Mouse (Mus musculus): Measurements from ENCODE around the gene Skap1. TPM values are rescaled to one million over a fixed set of nuclear protein-coding genes. Genes with fewer than 3 reads are reported as not detected.

Skap1 gene
- polyA plus RNA-seq, 1 experiment from 2014 or later, result 1.1 TPM

- Histone ChIP-seq H3K4me3 (replicated peaks) (no peak overlapping the region), H3K27me3 (replicated peaks) (no peaks in the 10 kb centered on the region), H3K9me3 (no peaks in the 10 kb centered on the region), H3K9ac (no peak overlapping the region), H3K4me1 (peaks cover 9% of the 10 kb centered on the region; the same call in 1 of the 2 replicates), H3K36me3 (no peaks in the 10 kb centered on the region), H3K4me2 (no peak overlapping the region), H3K27ac (no peak overlapping the region)
- ATAC-seq (ENCODE audit: insufficient read depth, low FRiP score, low read depth), result no peak
- 89% methylated on average over 4 of the region's 4 CpGs for WGBS
Measured at GRCm38 (mm10) chr11:96679026-96679425, 214.6 kb downstream of the Skap1 start.

DNA sequence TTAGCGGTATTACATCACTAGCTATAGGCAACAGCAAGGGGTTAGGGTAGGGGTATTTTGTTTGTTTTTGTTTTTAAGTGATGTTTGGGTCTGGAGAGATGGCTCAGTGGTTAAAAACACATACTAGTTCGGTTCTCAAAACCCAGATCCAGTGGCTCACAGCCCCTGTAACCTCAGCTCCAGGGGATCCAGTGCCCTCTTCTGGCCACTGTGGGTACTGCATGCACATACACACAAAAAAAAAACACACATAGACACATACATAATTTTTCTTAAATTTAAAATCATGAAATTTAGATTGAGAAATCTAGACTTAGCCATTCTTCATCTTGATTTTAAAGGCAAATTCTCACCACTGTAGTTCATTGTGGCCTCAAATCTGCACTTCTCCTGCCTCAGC, 221.0 kb downstream of the Skap1 start:
- H3K4me2 ChIP-seq, result no peak overlapping the region
- no peak overlapping the region for H3K27ac ChIP-seq
- no peak for ATAC-seq (ENCODE audit: insufficient read depth, low FRiP score, low read depth)
- no peaks in the 10 kb centered on the region for H3K9me3 ChIP-seq
- no peak overlapping the region for H3K9ac ChIP-seq
- no peaks in the 10 kb centered on the region for H3K27me3 ChIP-seq (replicated peaks)
- H3K36me3 ChIP-seq, result no peaks in the 10 kb centered on the region
- no peak overlapping the region for H3K4me3 ChIP-seq (replicated peaks)
- H3K4me1 ChIP-seq, result no peaks in the 10 kb centered on the region
- 83% methylated on average over 2 of the region's 2 CpGs for WGBS

- Histone ChIP-seq H3K27ac (no peak overlapping the region), H3K9ac (no peak overlapping the region), H3K4me2 (no peak overlapping the region), H3K9me3 (no peaks in the 10 kb centered on the region), H3K4me1 (no peaks in the 10 kb centered on the region), H3K4me3 (replicated peaks) (no peak overlapping the region), H3K36me3 (no peaks in the 10 kb centered on the region), H3K27me3 (replicated peaks) (no peaks in the 10 kb centered on the region)
- 39% methylated on average over 16 of the region's 16 CpGs for WGBS
- no peak for ATAC-seq (ENCODE audit: insufficient read depth, low FRiP score, low read depth)
Measured at GRCm38 (mm10) chr11:96686713-96687280, 222.4 kb downstream of the Skap1 start.

GRCm38 (mm10) chr11:96692250-96692649, 227.9 kb downstream of the Skap1 start:
- no peak for ATAC-seq (ENCODE audit: insufficient read depth, low FRiP score, low read depth)
- no peak overlapping the region for H3K4me2 ChIP-seq
- H3K27ac ChIP-seq, result no peak overlapping the region
- no peaks in the 10 kb centered on the region for H3K27me3 ChIP-seq (replicated peaks)
- H3K9me3 ChIP-seq, result no peaks in the 10 kb centered on the region
- no peak overlapping the region for H3K9ac ChIP-seq
- no peaks in the 10 kb centered on the region for H3K36me3 ChIP-seq
- WGBS, result 76% methylated on average over 5 of the region's 5 CpGs
- no peak overlapping the region for H3K4me3 ChIP-seq (replicated peaks)
- no peaks in the 10 kb centered on the region for H3K4me1 ChIP-seq

- no peaks in the 10 kb centered on the region for H3K4me1 ChIP-seq
- no peaks in the 10 kb centered on the region for H3K36me3 ChIP-seq
- H3K4me2 ChIP-seq, result no peak overlapping the region
- H3K27ac ChIP-seq, result no peak overlapping the region
- H3K9me3 ChIP-seq, result no peaks in the 10 kb centered on the region
- no peak overlapping the region for H3K9ac ChIP-seq
- ATAC-seq (ENCODE audit: insufficient read depth, low FRiP score, low read depth), result no peak
- WGBS, result 95% methylated on average over 11 of the region's 11 CpGs
- H3K4me3 ChIP-seq (replicated peaks), result no peak overlapping the region
- H3K27me3 ChIP-seq (replicated peaks), result no peaks in the 10 kb centered on the region
Measured at GRCm38 (mm10) chr11:96693360-96693759, 229.0 kb downstream of the Skap1 start.

DNA sequence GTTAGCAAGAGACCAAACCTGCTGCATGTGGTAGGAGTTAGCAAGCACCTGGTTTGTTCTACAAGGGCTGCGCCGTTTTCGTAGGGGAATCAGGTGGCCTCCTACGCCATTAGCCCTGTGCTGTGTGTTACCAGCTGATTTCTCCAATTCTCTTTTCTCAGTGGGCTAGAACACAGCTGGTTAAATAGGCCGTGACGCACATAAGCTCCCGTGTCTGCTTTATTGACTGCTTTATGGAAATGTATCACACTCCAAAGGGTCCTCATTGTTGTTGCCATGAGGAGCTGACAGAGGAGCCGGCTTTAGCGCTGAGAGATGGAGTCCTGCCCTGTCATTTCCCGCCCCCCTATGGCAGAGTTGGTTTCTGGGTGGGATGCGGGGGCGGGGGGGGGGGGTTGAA, 230.4 kb downstream of the Skap1 start:
- 73% methylated on average over 12 of the region's 12 CpGs for WGBS
- no peak for ATAC-seq (ENCODE audit: insufficient read depth, low FRiP score, low read depth)
- Histone ChIP-seq H3K9ac (no peak overlapping the region), H3K4me1 (no peaks in the 10 kb centered on the region), H3K9me3 (no peaks in the 10 kb centered on the region), H3K4me2 (no peak overlapping the region), H3K27me3 (replicated peaks) (no peaks in the 10 kb centered on the region), H3K27ac (no peak overlapping the region), H3K36me3 (no peaks in the 10 kb centered on the region), H3K4me3 (replicated peaks) (no peak overlapping the region)

- Histone ChIP-seq H3K27ac (no peak overlapping the region), H3K4me1 (no peaks in the 10 kb centered on the region), H3K36me3 (no peaks in the 10 kb centered on the region), H3K9ac (no peak overlapping the region), H3K9me3 (no peaks in the 10 kb centered on the region), H3K4me2 (no peak overlapping the region), H3K4me3 (replicated peaks) (no peak overlapping the region), H3K27me3 (replicated peaks) (no peaks in the 10 kb centered on the region)
- no peak for ATAC-seq (ENCODE audit: insufficient read depth, low FRiP score, low read depth)
- WGBS, result 78% methylated on average over 15 of the region's 15 CpGs
Measured at GRCm38 (mm10) chr11:96696168-96696727, 231.9 kb downstream of the Skap1 start.

DNA sequence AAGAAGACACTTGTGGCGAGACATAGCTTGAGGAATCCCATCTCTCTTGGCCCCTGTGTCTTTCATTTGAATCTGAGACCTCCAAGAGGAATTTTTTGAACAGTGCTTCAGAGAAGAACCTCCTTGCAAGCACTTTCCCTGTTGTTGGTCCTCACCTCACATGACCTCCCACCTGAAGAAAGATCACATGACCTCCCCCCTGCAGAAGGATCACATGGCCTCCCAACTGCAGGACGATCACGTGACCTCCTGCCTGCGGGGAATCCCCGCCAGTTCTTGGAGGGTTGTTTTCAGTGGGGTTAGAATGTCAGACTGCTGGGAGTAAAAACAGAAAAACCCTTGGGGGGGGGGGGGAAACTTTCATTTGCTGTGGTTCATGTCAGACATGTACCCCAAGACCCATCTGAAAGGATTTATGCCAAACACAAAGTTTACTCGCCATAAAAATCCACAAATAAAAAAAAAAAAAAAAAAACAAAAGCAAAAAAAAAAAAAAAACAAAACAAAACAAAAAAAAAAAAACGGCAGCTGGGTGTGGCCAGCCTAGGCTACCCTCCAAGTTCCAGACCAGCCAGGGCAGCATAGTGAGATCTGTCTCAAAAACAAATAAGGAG, 232.6 kb downstream of the Skap1 start:
- no peak overlapping the region for H3K9ac ChIP-seq
- H3K27me3 ChIP-seq (replicated peaks), result no peaks in the 10 kb centered on the region
- no peak overlapping the region for H3K4me2 ChIP-seq
- H3K36me3 ChIP-seq, result no peaks in the 10 kb centered on the region
- H3K4me1 ChIP-seq, result no peaks in the 10 kb centered on the region
- ATAC-seq (ENCODE audit: insufficient read depth, low FRiP score, low read depth), result no peak
- H3K27ac ChIP-seq, result no peak overlapping the region
- no peaks in the 10 kb centered on the region for H3K9me3 ChIP-seq
- 30% methylated on average over 7 of the region's 7 CpGs for WGBS
- H3K4me3 ChIP-seq (replicated peaks), result no peak overlapping the region

DNA sequence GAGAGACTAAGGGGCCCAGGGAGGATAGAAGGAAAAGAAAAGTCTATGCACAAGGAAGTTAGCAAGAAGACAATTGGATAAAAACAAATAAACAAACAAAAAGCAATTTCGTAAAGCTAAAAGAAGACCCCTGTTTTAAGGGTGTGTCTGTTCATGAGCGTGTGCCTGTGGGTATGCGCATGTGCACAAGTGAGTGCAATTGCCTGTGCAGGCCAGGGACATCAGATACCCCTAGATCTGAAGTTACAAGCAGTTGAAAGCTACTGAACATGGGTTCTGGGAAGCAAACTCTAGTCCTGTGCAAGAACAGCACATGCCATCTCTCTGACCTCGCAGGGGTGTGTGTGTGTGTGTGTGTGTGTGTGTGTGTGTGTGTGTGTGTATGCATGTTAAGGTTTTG, 233.1 kb downstream of the Skap1 start:
- H3K4me2 ChIP-seq, result no peak overlapping the region
- no peak for ATAC-seq (ENCODE audit: insufficient read depth, low FRiP score, low read depth)
- no peaks in the 10 kb centered on the region for H3K27me3 ChIP-seq (replicated peaks)
- WGBS, result 72% methylated on average over 4 of the region's 4 CpGs
- no peak overlapping the region for H3K4me3 ChIP-seq (replicated peaks)
- no peaks in the 10 kb centered on the region for H3K36me3 ChIP-seq
- no peak overlapping the region for H3K9ac ChIP-seq
- H3K27ac ChIP-seq, result no peak overlapping the region
- H3K4me1 ChIP-seq, result no peaks in the 10 kb centered on the region
- no peaks in the 10 kb centered on the region for H3K9me3 ChIP-seq

DNA sequence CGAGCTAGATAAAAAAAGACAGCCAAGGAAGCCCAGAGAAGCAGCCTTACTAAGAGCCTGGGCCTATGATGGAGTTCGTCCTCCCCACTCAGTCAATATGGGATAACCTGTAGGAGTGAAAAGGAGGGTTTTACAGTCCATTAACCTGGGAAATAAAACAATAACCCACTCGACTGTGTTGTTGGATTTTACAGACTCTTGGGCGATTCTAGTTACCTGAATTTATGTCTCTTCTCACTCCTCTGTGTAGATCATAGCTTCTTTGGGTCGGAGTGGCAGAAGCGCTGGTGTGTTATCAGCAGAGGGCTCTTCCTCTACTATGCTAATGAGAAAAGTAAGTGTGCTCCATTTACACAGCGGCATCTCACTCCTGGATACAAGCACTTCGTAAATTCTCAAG, 239.4 kb downstream of the Skap1 start:
- H3K9me3 ChIP-seq, result no peaks in the 10 kb centered on the region
- ATAC-seq (ENCODE audit: insufficient read depth, low FRiP score, low read depth), result no peak
- no peak overlapping the region for H3K9ac ChIP-seq
- no peak overlapping the region for H3K27ac ChIP-seq
- no peaks in the 10 kb centered on the region for H3K4me1 ChIP-seq
- 77% methylated on average over 8 of the region's 8 CpGs for WGBS
- H3K4me2 ChIP-seq, result no peak overlapping the region
- H3K4me3 ChIP-seq (replicated peaks), result no peak overlapping the region
- H3K27me3 ChIP-seq (replicated peaks), result no peaks in the 10 kb centered on the region
- H3K36me3 ChIP-seq, result no peaks in the 10 kb centered on the region

DNA sequence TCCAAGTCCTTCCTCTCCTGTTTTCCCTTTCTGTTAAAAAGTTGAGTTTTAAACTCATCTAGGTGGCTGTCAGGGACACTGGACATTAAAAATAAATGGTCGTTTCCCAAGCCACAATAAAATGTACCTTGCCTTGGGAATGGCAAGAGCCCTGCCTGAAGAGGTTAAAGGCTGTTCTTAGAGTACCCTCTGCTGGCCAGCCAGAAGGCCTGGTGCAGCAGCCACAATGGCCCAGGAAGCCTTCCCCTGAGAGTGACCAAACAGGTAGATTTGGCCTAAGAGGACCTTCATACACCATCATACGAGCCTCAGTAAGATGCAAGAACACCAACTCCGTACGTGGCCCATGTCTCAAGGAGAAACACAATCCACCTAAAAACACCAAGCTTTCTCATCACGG, 246.9 kb downstream of the Skap1 start:
- H3K4me2 ChIP-seq, result no peak overlapping the region
- H3K4me1 ChIP-seq, result no peaks in the 10 kb centered on the region
- H3K4me3 ChIP-seq (replicated peaks), result no peak overlapping the region
- H3K9me3 ChIP-seq, result no peaks in the 10 kb centered on the region
- ATAC-seq (ENCODE audit: insufficient read depth, low FRiP score, low read depth), result no peak
- no peaks in the 10 kb centered on the region for H3K36me3 ChIP-seq
- no peak overlapping the region for H3K9ac ChIP-seq
- WGBS, result 72% methylated on average over 5 of the region's 5 CpGs
- no peak overlapping the region for H3K27ac ChIP-seq
- H3K27me3 ChIP-seq (replicated peaks), result no peaks in the 10 kb centered on the region

DNA sequence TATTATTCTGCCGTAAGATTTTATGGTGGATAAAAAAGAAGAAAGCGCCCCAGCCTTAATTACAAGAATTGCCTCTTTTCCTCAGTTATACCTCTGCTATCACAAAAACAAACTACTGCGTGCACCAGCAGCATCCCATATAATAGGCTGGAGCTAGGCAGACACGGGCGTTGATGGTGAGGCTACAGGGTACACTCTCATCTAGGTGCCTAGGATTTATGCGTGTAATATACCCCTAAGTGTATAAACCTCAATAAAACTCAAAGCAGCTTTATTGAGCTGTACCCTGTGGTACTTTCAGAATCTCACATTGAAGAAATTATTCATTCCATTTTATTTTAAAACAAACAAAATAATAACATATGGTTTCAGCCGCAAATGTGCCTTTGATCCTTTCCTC, 247.3 kb downstream of the Skap1 start:
- Histone ChIP-seq H3K9ac (no peak overlapping the region), H3K4me3 (replicated peaks) (no peak overlapping the region), H3K36me3 (no peaks in the 10 kb centered on the region), H3K4me1 (no peaks in the 10 kb centered on the region), H3K27ac (no peak overlapping the region), H3K27me3 (replicated peaks) (no peaks in the 10 kb centered on the region), H3K9me3 (no peaks in the 10 kb centered on the region), H3K4me2 (no peak overlapping the region)
- WGBS, result 91% methylated on average over 7 of the region's 7 CpGs
- no peak for ATAC-seq (ENCODE audit: insufficient read depth, low FRiP score, low read depth)

Data from stomach, embryonic 15.5 days (tissue).